In the genomic region with DNA sequence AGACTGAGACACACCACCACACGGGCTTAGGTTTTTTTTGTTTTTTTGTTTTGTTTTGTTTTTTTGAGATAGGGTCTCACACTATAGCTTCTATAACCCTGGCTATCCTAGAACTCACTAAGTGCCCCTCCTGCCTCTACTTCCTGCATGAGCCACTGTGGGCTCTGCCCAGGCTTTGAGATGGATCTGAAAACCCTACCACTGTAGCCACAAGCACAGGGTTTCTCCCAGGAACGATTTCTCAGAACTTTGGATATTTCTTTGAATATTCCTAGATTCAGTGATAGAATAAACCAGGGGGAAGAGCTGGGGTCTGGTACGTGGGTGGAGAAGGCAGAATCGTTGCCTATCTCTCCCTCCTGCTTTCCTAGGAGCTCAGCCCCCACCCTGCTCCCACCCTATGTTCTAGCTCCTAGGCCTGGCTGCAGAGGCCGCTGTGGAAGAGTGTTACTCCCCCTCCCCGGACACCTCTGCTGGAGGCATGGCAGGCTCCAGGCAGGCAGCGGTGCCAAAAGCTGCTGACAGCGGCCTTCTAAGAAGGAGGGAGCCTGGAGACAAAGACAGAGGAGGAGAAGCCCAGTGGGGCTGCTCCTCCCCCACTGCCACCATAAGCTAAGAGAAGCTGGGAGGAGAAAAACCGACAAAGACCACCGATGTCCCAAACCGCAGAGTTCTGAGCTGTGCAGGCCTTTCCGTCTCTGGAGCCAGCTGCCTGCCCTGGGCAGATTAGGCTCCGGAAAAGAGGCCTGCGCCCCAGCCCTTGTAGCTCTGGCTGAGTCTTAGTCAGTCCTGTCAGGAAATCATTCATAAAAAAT, we compare ENCODE assay signal across 8 mouse cellular contexts. TPM values are rescaled to one million over a fixed set of nuclear protein-coding genes. Genes with fewer than 3 reads are reported as not detected.
DNase-seq lines count a peak whose midpoint lies in the region; ATAC-seq lines count a peak whose summit lies in the region.

No protein-coding gene starts in this region.

- no peaks in the 10 kb centered on the region for H3K27me3 ChIP-seq in erythroblast, embryonic 14.5 days (ENCODE audit: control insufficient read depth)
- no peaks in the 10 kb centered on the region for H3K27me3 ChIP-seq in hindbrain, embryonic 16.5 days (replicated peaks; ENCODE audit: control insufficient read depth, insufficient read depth, low read length)

- DNase-seq in spleen, postnatal 10 days (ENCODE audit: low spot score in 2 of 2), result peak; percentile 28 to 48
- DNase-seq in spleen, postnatal 36 days (ENCODE audit: low spot score in 2 of 2), result no peak
- no peak for DNase-seq in ovary, postnatal 10 days (ENCODE audit: low spot score)
- no peak for DNase-seq in gastrocnemius, postnatal 10 days

- H3K4me2 ChIP-seq in hindbrain, embryonic 16.5 days (ENCODE audit: low read length), result no peak overlapping the region

- peak overlapping the region; percentile 9 for H3K4me3 ChIP-seq in erythroblast, embryonic 14.5 days (replicated peaks)
- H3K4me3 ChIP-seq in hindbrain, embryonic 16.5 days (ENCODE audit: low read length), result no peak overlapping the region

- H3K9me3 ChIP-seq in erythroblast, embryonic 14.5 days (ENCODE audit: control insufficient read depth, low read length), result no peaks in the 10 kb centered on the region
- no peaks in the 10 kb centered on the region for H3K9me3 ChIP-seq in hindbrain, embryonic 16.5 days (ENCODE audit: control insufficient read depth, low read length)

- H3K36me3 ChIP-seq in erythroblast, embryonic 14.5 days (ENCODE audit: control insufficient read depth), result peaks cover 3% of the 10 kb centered on the region
- no peaks in the 10 kb centered on the region for H3K36me3 ChIP-seq in hindbrain, embryonic 16.5 days (ENCODE audit: control insufficient read depth, insufficient read depth, low read length)

- 14% methylated on average over 14 of the region's 14 CpGs for WGBS in hindbrain, embryonic 16.5 days

- peaks cover 71% of the 10 kb centered on the region for H3K4me1 ChIP-seq in erythroblast, embryonic 14.5 days (ENCODE audit: control insufficient read depth)
- H3K4me1 ChIP-seq in hindbrain, embryonic 16.5 days (ENCODE audit: control insufficient read depth, insufficient read depth, low read depth, low read length), result peaks cover 17% of the 10 kb centered on the region

- ATAC-seq in erythroblast, adult 5-6 weeks (replicated peaks; ENCODE audit: low FRiP score, poor library complexity, severe bottlenecking), result no peak
- ATAC-seq in hindbrain, embryonic 16.5 days, result peak; percentile 67
- peak; percentile 53 for ATAC-seq in megakaryocyte-erythroid progenitor cell, adult 5-6 weeks (replicated peaks; ENCODE audit: low FRiP score, low TSS enrichment, poor library complexity, severe bottlenecking)

- peak overlapping the region; percentile 71 for H3K27ac ChIP-seq in hindbrain, embryonic 16.5 days (ENCODE audit: low read depth, low read length)

- H3K9ac ChIP-seq in hindbrain, embryonic 16.5 days (ENCODE audit: low read depth, low read length), result peak overlapping the region; percentile 45

RNA-seq across cellular contexts. Expression of gene Commd7, which starts 21.9 kb away (rescaled TPM):
- polyA plus RNA-seq in erythroblast, embryonic 14.5 days (2012), result 0.38 TPM in 2 replicates
- total RNA-seq in erythroblast, adult 5-6 weeks (2015; ENCODE audit: low replicate concordance), result 9.2 and 18.8 TPM in 2 replicates
- total RNA-seq in erythroblast, adult 5-6 weeks (2017; ENCODE audit: low replicate concordance), result 2.4 and 4.3 TPM in 2 replicates
- polyA plus RNA-seq in hindbrain, embryonic 16.5 days (2015; fragmentation: Nextera tagmentation; extraction: Ambion mirVana), result 93.4 and 94.7 TPM in 2 replicates
- total RNA-seq in megakaryocyte-erythroid progenitor cell, adult 5-6 weeks (2014; fragmentation: Nextera tagmentation), result 25.8 and 35.8 TPM in 2 replicates
- 22.3 and 24.1 TPM in 2 replicates for total RNA-seq in megakaryocyte-erythroid progenitor cell, adult 5-6 weeks (2017)
- 10 to 100 TPM; 16.6 to 21.5 TPM for total RNA-seq in gastrocnemius, postnatal 10 days (2021)

RNA-seq across cellular contexts. Expression of gene Dnmt3b, which starts 38.6 kb away (rescaled TPM):
- 0.05 and 0.08 TPM in 2 replicates for polyA plus RNA-seq in erythroblast, embryonic 14.5 days (2012)
- 1.5 and 2.3 TPM in 2 replicates for total RNA-seq in erythroblast, adult 5-6 weeks (2015; ENCODE audit: low replicate concordance)
- 0.94 and 4.0 TPM in 2 replicates for total RNA-seq in erythroblast, adult 5-6 weeks (2017; ENCODE audit: low replicate concordance)
- 3.1 and 4.2 TPM in 2 replicates for polyA plus RNA-seq in hindbrain, embryonic 16.5 days (2015; fragmentation: Nextera tagmentation; extraction: Ambion mirVana)
- 20.2 and 22.1 TPM in 2 replicates for total RNA-seq in megakaryocyte-erythroid progenitor cell, adult 5-6 weeks (2014; fragmentation: Nextera tagmentation)
- total RNA-seq in megakaryocyte-erythroid progenitor cell, adult 5-6 weeks (2017), result 13.4 and 18.0 TPM in 2 replicates
- total RNA-seq in gastrocnemius, postnatal 10 days (2021), result 1 to 10 TPM; 1.3 to 3.1 TPM

Comparison
In these comparisons a context has a peak if more than half of its experiments do, and no peak if none do; other contexts are left out.
1. DNase-seq: peak in spleen, postnatal 10 days (2 of 2); none in spleen, postnatal 36 days (0 of 2), ovary, postnatal 10 days (single experiment) and gastrocnemius, postnatal 10 days (single experiment).